Mouse (Mus musculus) CH12.LX (cell line): Measurements from ENCODE around the gene Pxmp4.

Experiments used
- CTCF ChIP-seq, 2 experiments: IDR thresholded peaks in 1 of 2; conservative IDR thresholded peaks in 1 of 2; 2 replicates each; pipeline ENCODE4 v1.5.1; 2011 to 2012; ENCODE audit warnings: low read depth in 2 of 2, low read length in 2 of 2, improper control_type of control experiment in 1 of 2, inconsistent platforms in 1 of 2, mild to moderate bottlenecking in 1 of 2, moderate library complexity in 1 of 2
- POLR2A ChIP-seq: IDR thresholded peaks from 2 replicates; pipeline ENCODE4 v1.6.1; 2011; ENCODE audit warnings: low read depth, mild to moderate bottlenecking, improper control_type of control experiment, low read length
- RCOR1 ChIP-seq: conservative IDR thresholded peaks from 2 replicates; pipeline ENCODE4 v1.6.1; 2012; ENCODE audit warnings: low read depth, mild to moderate bottlenecking, inconsistent platforms, low read length, improper control_type of control experiment

- TF ChIP-seq RCOR1, result no peak
- no peak for TF ChIP-seq POLR2A
- no peak for TF ChIP-seq CTCF (conservative IDR thresholded peaks at IDR 0.05 in 1 of 2, IDR thresholded peaks at IDR 0.05 in 1 of 2; ENCODE audit: low read depth in 2 of 2, low read length in 2 of 2)
Observed at GRCm38 (mm10) chr2:154568329-154569070, 35.0 kb downstream of the Pxmp4 start.
